Mouse (Mus musculus): ENCODE data around the gene Inca1. TPM values are rescaled to one million over a fixed set of nuclear protein-coding genes. Genes with fewer than 3 reads are reported as not detected.
A peak's percentile ranks its signal among the peaks of the same experiment; 100 is the strongest.

Inca1 gene
- total and polyA plus RNA-seq, 3 experiments: 1.7 to 3.8 (median 3.4) TPM

DNA sequence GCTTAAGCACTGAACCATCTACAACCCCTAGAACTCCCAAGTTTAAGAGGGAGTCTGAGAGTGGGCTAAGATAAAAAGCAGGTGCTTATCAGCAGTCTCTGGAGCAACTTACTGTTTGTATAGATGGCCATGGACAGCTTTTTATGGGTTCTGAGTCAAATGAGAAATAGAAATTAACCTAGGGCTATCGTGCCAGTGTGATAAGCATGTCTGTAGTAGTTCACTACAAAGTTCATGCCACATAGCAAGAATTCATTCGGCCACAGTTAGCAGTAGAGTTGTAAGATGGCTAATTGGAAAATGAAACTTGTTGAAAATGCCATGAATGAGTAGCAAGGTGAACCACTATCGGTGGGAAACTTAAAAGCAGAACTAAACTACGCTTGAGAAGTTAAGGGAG is 51.4 kb downstream of the Inca1 start (continued):
- TF ChIP-seq CHD2 (IDR thresholded peaks at IDR 0.05; ENCODE audit: low read length) (peak; percentile 49; the same call in 1 of the 2 replicates), RCOR1 (conservative IDR thresholded peaks at IDR 0.05; ENCODE audit: low read depth, low read length) (no peak), RAD21 (IDR thresholded peaks at IDR 0.05; ENCODE audit: low read depth, low read length) (no peak), ZMIZ1 (IDR thresholded peaks at IDR 0.05; ENCODE audit: low read depth, low read length) (peak; percentile 40), USF2 (conservative IDR thresholded peaks at IDR 0.05; ENCODE audit: low read depth, low read length) (no peak), KAT2A (IDR thresholded peaks at IDR 0.05; ENCODE audit: insufficient replicate concordance, low read length) (no peak), ZC3H11A (IDR thresholded peaks at IDR 0.05; ENCODE audit: low read depth, low read length) (no peak), CHD1 (IDR thresholded peaks at IDR 0.05; ENCODE audit: low read depth, low read length) (peak; percentile 19; the same call in 1 of the 2 replicates), UBTF (IDR thresholded peaks at IDR 0.05; ENCODE audit: low read depth, low read length) (no peak), ETS1 (conservative IDR thresholded peaks at IDR 0.05; ENCODE audit: low read depth, low read length) (peak; percentile 33; the same call in 1 of the 2 replicates), EP300 (IDR thresholded peaks at IDR 0.05; ENCODE audit: low read length) (peak; percentile 77), USF1 (IDR thresholded peaks at IDR 0.05; ENCODE audit: low read depth, low read length) (no peak), MAX (IDR thresholded peaks at IDR 0.05; ENCODE audit: low read length) (no peak)

GRCm38 (mm10) chr11:70647716-70648420 is 52.1 kb downstream of the Inca1 start:
- peak overlapping the region; percentile 95 for H3K4me2 ChIP-seq (ENCODE audit: insufficient read depth, low read depth, poor library complexity, severe bottlenecking)
- peak overlapping the region; percentile 94 for H3K9ac ChIP-seq (ENCODE audit: insufficient read depth, low read depth)
- H3K36me3 ChIP-seq (replicated peaks in 1 of 2; ENCODE audit: control insufficient read depth in 1 of 2, insufficient read depth in 1 of 2, low read length in 1 of 2): peaks cover 47 to 74% of the 10 kb centered on the region in 2 experiments
- in situ Hi-C loops (cut with MboI; ENCODE audit: low pct_ligation_motif_present, low pct_unique_long_range_greater_than_20kb, low sequenced_read_pairs): no loop called here
- DNase-seq (ENCODE audit: extremely low read depth): no peak
- peak overlapping the region; percentile 66 to 89 (median 67) for H3K4me3 ChIP-seq (replicated peaks in 1 of 3; ENCODE audit: low read depth in 2 of 3, low read length in 2 of 3, poor library complexity in 1 of 3)
- H3K79me2 ChIP-seq (replicated peaks; ENCODE audit: control insufficient read depth, extremely low read depth, insufficient read depth, poor library complexity, severe bottlenecking): peaks cover 61% of the 10 kb centered on the region
- H3K27me3 ChIP-seq (replicated peaks): no peaks in the 10 kb centered on the region
- H3K9me3 ChIP-seq (replicated peaks; ENCODE audit: low read length): no peaks in the 10 kb centered on the region
- dilution Hi-C loops (cut with MboI; ENCODE audit: extremely low pct_ligation_motif_present, extremely low pct_unique_long_range_greater_than_20kb, low sequenced_read_pairs): no loop called here
- H3K27ac ChIP-seq (ENCODE audit: insufficient read depth, low read depth): peak overlapping the region; percentile 74
- peaks cover 25 to 56% of the 10 kb centered on the region in 2 experiments for H3K4me1 ChIP-seq (ENCODE audit: control insufficient read depth in 1 of 2, insufficient read depth in 2 of 2)
- TF ChIP-seq ZNF384 (IDR thresholded peaks at IDR 0.05; ENCODE audit: low read depth, low read length) (peak; percentile 9; the same call in 1 of the 2 replicates), NRF1 (IDR thresholded peaks at IDR 0.05; ENCODE audit: low read depth, low read length) (peak; percentile 24; the same call in 1 of the 2 replicates), POLR2AphosphoS2 (IDR thresholded peaks at IDR 0.05; ENCODE audit: low read depth, low read length) (peak; percentile 56; the same call in 1 of the 2 replicates), GABPA (IDR thresholded peaks at IDR 0.05; ENCODE audit: insufficient replicate concordance, low read depth, low read length) (no peak), SMC3 (IDR thresholded peaks at IDR 0.05; ENCODE audit: low read depth, low read length) (0 out of 2 replicates have a peak, but pooled peaks have one; percentile 7), MXI1 (IDR thresholded peaks at IDR 0.05; ENCODE audit: low read depth, low read length) (peak; percentile 42; the same call in 1 of the 2 replicates), ZMIZ1 (IDR thresholded peaks at IDR 0.05; ENCODE audit: low read depth, low read length) (peak; percentile 67), IRF4 (IDR thresholded peaks at IDR 0.05; ENCODE audit: low read depth, low read length) (0 out of 2 replicates have a peak, but pooled peaks have one; percentile 24), NELFE (IDR thresholded peaks at IDR 0.05; ENCODE audit: low read depth, low read length) (0 out of 2 replicates have a peak, but pooled peaks have one; percentile 10), MAX (IDR thresholded peaks at IDR 0.05; ENCODE audit: low read length) (no peak)
